Mouse (Mus musculus) regulatory T cell (primary cell): ENCODE measurements around the gene Glt8d1.

Experiments
- in situ Hi-C: fragments of 300-600 bp; cut with MboI, MseI; formaldehyde crosslinking; loops from one replicate; pipeline ENCODE4 v1.15.1; 2025; ENCODE audit warnings: high pct_unique_total_duplicates

The Glt8d1 gene

GRCm38 (mm10) chr14:31001307-31002205 lies at the start of gene Glt8d1, which contains the start of gene Spcs1:
TSS of gene Glt8d1 (plus strand) at chr14:31001400.
TSS of gene Spcs1 (minus strand) at chr14:31001672.
- in situ Hi-C loops: no loop called here

GRCm38 (mm10) chr14:30958517-30958916 lies 42.7 kb upstream of the Glt8d1 start:
- in situ Hi-C loops: no loop called here

- in situ Hi-C loops: no loop called here
These were observed 42.2 kb upstream of the Glt8d1 start for GRCm38 (mm10) chr14:30959031-30959430.

GRCm38 (mm10) chr14:30960366-30960765 lies 40.8 kb upstream of the Glt8d1 start:
- in situ Hi-C loops: no loop called here

- in situ Hi-C loops: no loop called here
These were observed 27.0 kb upstream of the Glt8d1 start for GRCm38 (mm10) chr14:30974204-30974603.

- in situ Hi-C loops: no loop called here
These were observed 25.0 kb upstream of the Glt8d1 start for GRCm38 (mm10) chr14:30976222-30976621.

- in situ Hi-C loops: no loop called here
These were observed 4.8 kb upstream of the Glt8d1 start for GRCm38 (mm10) chr14:30996417-30996816.

- in situ Hi-C loops: no loop called here
These were observed 844 bp upstream of the Glt8d1 start for GRCm38 (mm10) chr14:31000356-31000755.

GRCm38 (mm10) chr14:31000816-31001306 lies 339 bp upstream of the Glt8d1 start:
- in situ Hi-C loops: no loop called here

GRCm38 (mm10) chr14:31004527-31004926 lies 3.3 kb downstream of the Glt8d1 start:
- in situ Hi-C loops: no loop called here

- in situ Hi-C loops: no loop called here
These were observed 5.6 kb downstream of the Glt8d1 start for GRCm38 (mm10) chr14:31006779-31007178.

- in situ Hi-C loops: no loop called here
These were observed 10.4 kb downstream of the Glt8d1 start for GRCm38 (mm10) chr14:31011588-31011987.

GRCm38 (mm10) chr14:31013928-31014327 lies 12.7 kb downstream of the Glt8d1 start:
- in situ Hi-C loops: no loop called here

GRCm38 (mm10) chr14:31016063-31016462 lies 14.9 kb downstream of the Glt8d1 start:
- in situ Hi-C loops: no loop called here

- in situ Hi-C loops: no loop called here
These were observed 16.7 kb downstream of the Glt8d1 start for GRCm38 (mm10) chr14:31017854-31018253.

- in situ Hi-C loops: no loop called here
These were observed 17.7 kb downstream of the Glt8d1 start, which contains the start of the genes Pbrm1 and Gnl3 for GRCm38 (mm10) chr14:31018860-31019291. TSS of gene Pbrm1 (plus strand) at chr14:31019138. TSS of gene Gnl3 (minus strand) at chr14:31019152.

GRCm38 (mm10) chr14:31019331-31020205 lies 18.4 kb downstream of the Glt8d1 start:
- in situ Hi-C loops: loop anchor here (10.0 kb wide), 1 partner anchor 175 kb away; no protein-coding TSS in a partner anchor

- in situ Hi-C loops: loop anchor here (10.0 kb wide), 1 partner anchor 172 kb away; no protein-coding TSS in a partner anchor
These were observed 21.4 kb downstream of the Glt8d1 start for GRCm38 (mm10) chr14:31022579-31022978.

- in situ Hi-C loops: loop anchor here (10.0 to 25.0 kb wide), 2 partner anchors 169 to 1187 kb away; partner anchors contain the start of genes Parg and Timm23
These were observed 24.6 kb downstream of the Glt8d1 start for GRCm38 (mm10) chr14:31025785-31026184.

GRCm38 (mm10) chr14:31045296-31045695 lies 44.1 kb downstream of the Glt8d1 start:
- in situ Hi-C loops: loop anchor here (25.0 kb wide), 1 partner anchor 1167 kb away; the partner anchor contains the start of genes Parg and Timm23

- in situ Hi-C loops: loop anchor here (25.0 kb wide), 1 partner anchor 1166 kb away; the partner anchor contains the start of genes Parg and Timm23
These were observed 44.6 kb downstream of the Glt8d1 start for GRCm38 (mm10) chr14:31045817-31046216.
